Mouse (Mus musculus): Measurements from ENCODE around the gene Uqcr10. TPM values are rescaled to one million over a fixed set of nuclear protein-coding genes. Genes with fewer than 3 reads are reported as not detected.

Gene Uqcr10
- 1,482 and 1,490 TPM in 2 replicates for polyA plus RNA-seq (2014; fragmentation: Nextera tagmentation; extraction: Ambion mirVana)

GRCm38 (mm10) chr11:4704072-4704964 is at the start of gene Uqcr10, which contains the start of gene Zmat5:
Gene Uqcr10 (minus strand): TSS chr11:4704342.
Gene Zmat5 (plus strand): TSS chr11:4704678.
- under 1% methylated on average over 47 of the region's 47 CpGs for WGBS (ENCODE audit: insufficient replicate concordance)
- H3K27ac ChIP-seq (ENCODE audit: low read depth, low read length), result peak within 1 kb of the TSS; percentile 86
- H3K4me3 ChIP-seq (ENCODE audit: low read depth, low read length), result peak within 1 kb of the TSS; percentile 89
- H3K27me3 ChIP-seq (ENCODE audit: control insufficient read depth, insufficient read depth, low read length), result no peaks in the 10 kb centered on the region
- H3K9me3 ChIP-seq (replicated peaks; ENCODE audit: control insufficient read depth, low read length), result no peaks in the 10 kb centered on the region
- peak within 1 kb of the TSS; percentile 95 for H3K9ac ChIP-seq (ENCODE audit: low read depth, low read length)
- H3K4me1 ChIP-seq (ENCODE audit: control insufficient read depth, insufficient read depth, low read length), result peaks cover 11% of the 10 kb centered on the region; the same call in 1 of the 2 replicates
- peak; percentile 94 for ATAC-seq (replicated peaks; ENCODE audit: insufficient number of reproducible peaks, low FRiP score, low TSS enrichment)
- peak within 1 kb of the TSS; percentile 95 for H3K4me2 ChIP-seq
- H3K36me3 ChIP-seq (ENCODE audit: control insufficient read depth, insufficient read depth, low read length), result peaks cover 8% of the 10 kb centered on the region

GRCm38 (mm10) chr11:4752836-4753235 is 48.7 kb upstream of the Uqcr10 start:
- no peak overlapping the region for H3K4me2 ChIP-seq
- peaks cover 40% of the 10 kb centered on the region for H3K27me3 ChIP-seq (ENCODE audit: control insufficient read depth, insufficient read depth, low read length)
- no peak overlapping the region for H3K4me3 ChIP-seq (ENCODE audit: low read depth, low read length)
- ATAC-seq (replicated peaks; ENCODE audit: insufficient number of reproducible peaks, low FRiP score, low TSS enrichment), result no peak
- WGBS (ENCODE audit: insufficient replicate concordance), result 45% methylated on average over 10 of the region's 10 CpGs
- no peaks in the 10 kb centered on the region for H3K36me3 ChIP-seq (ENCODE audit: control insufficient read depth, insufficient read depth, low read length)
- H3K9ac ChIP-seq (ENCODE audit: low read depth, low read length), result no peak overlapping the region
- H3K9me3 ChIP-seq (replicated peaks; ENCODE audit: control insufficient read depth, low read length), result peaks cover 3% of the 10 kb centered on the region; the same call in 1 of the 2 replicates
- H3K27ac ChIP-seq (ENCODE audit: low read depth, low read length), result no peak overlapping the region
- no peaks in the 10 kb centered on the region for H3K4me1 ChIP-seq (ENCODE audit: control insufficient read depth, insufficient read depth, low read length)

- Histone ChIP-seq H3K4me2 (no peak overlapping the region), H3K9me3 (replicated peaks; ENCODE audit: control insufficient read depth, low read length) (peaks cover 3% of the 10 kb centered on the region; the same call in 1 of the 2 replicates), H3K4me1 (ENCODE audit: control insufficient read depth, insufficient read depth, low read length) (peaks cover 11% of the 10 kb centered on the region), H3K27me3 (ENCODE audit: control insufficient read depth, insufficient read depth, low read length) (peaks cover 65% of the 10 kb centered on the region), H3K36me3 (ENCODE audit: control insufficient read depth, insufficient read depth, low read length) (no peaks in the 10 kb centered on the region), H3K4me3 (ENCODE audit: low read depth, low read length) (no peak overlapping the region), H3K9ac (ENCODE audit: low read depth, low read length) (no peak overlapping the region), H3K27ac (ENCODE audit: low read depth, low read length) (no peak overlapping the region)
- ATAC-seq (replicated peaks; ENCODE audit: insufficient number of reproducible peaks, low FRiP score, low TSS enrichment), result no peak
- 3% methylated on average over 9 of the region's 9 CpGs for WGBS (ENCODE audit: insufficient replicate concordance)
Measured at GRCm38 (mm10) chr11:4750263-4750662, 46.1 kb upstream of the Uqcr10 start.

- no peak for ATAC-seq (replicated peaks; ENCODE audit: insufficient number of reproducible peaks, low FRiP score, low TSS enrichment)
- peak overlapping the region; percentile 57 for H3K4me3 ChIP-seq (ENCODE audit: low read depth, low read length)
- no peak overlapping the region for H3K27ac ChIP-seq (ENCODE audit: low read depth, low read length)
- H3K9ac ChIP-seq (ENCODE audit: low read depth, low read length), result no peak overlapping the region
- H3K36me3 ChIP-seq (ENCODE audit: control insufficient read depth, insufficient read depth, low read length), result no peaks in the 10 kb centered on the region
- peaks cover 91% of the 10 kb centered on the region for H3K27me3 ChIP-seq (ENCODE audit: control insufficient read depth, insufficient read depth, low read length)
- 2% methylated on average over 11 of the region's 12 CpGs for WGBS (ENCODE audit: insufficient replicate concordance)
- H3K4me2 ChIP-seq, result peak overlapping the region; percentile 94
- H3K9me3 ChIP-seq (replicated peaks; ENCODE audit: control insufficient read depth, low read length), result no peaks in the 10 kb centered on the region
- H3K4me1 ChIP-seq (ENCODE audit: control insufficient read depth, insufficient read depth, low read length), result peaks cover 11% of the 10 kb centered on the region
Measured at GRCm38 (mm10) chr11:4747285-4747684, 43.1 kb upstream of the Uqcr10 start.

- H3K27ac ChIP-seq (ENCODE audit: low read depth, low read length), result no peak within 1 kb of the TSS
- H3K4me3 ChIP-seq (ENCODE audit: low read depth, low read length), result peak within 1 kb of the TSS; percentile 57
- H3K4me2 ChIP-seq, result peak within 1 kb of the TSS; percentile 94
- peak within 1 kb of the TSS; percentile 2; the same call in 1 of the 2 replicates for H3K9ac ChIP-seq (ENCODE audit: low read depth, low read length)
- ATAC-seq (replicated peaks; ENCODE audit: insufficient number of reproducible peaks, low FRiP score, low TSS enrichment), result no peak
- H3K4me1 ChIP-seq (ENCODE audit: control insufficient read depth, insufficient read depth, low read length), result peaks cover 11% of the 10 kb centered on the region
- 0% methylated on average over 28 of the region's 73 CpGs for WGBS (ENCODE audit: insufficient replicate concordance)
- H3K9me3 ChIP-seq (replicated peaks; ENCODE audit: control insufficient read depth, low read length), result no peaks in the 10 kb centered on the region
- H3K27me3 ChIP-seq (ENCODE audit: control insufficient read depth, insufficient read depth, low read length), result peaks cover 91% of the 10 kb centered on the region
- no peaks in the 10 kb centered on the region for H3K36me3 ChIP-seq (ENCODE audit: control insufficient read depth, insufficient read depth, low read length)
Measured at GRCm38 (mm10) chr11:4746733-4747132, 42.6 kb upstream of the Uqcr10 start, which contains the start of gene Cabp7. Gene Cabp7 (minus strand): TSS chr11:4746778.

- Histone ChIP-seq H3K4me3 (ENCODE audit: low read depth, low read length) (peak overlapping the region; percentile 57), H3K4me1 (ENCODE audit: control insufficient read depth, insufficient read depth, low read length) (peaks cover 11% of the 10 kb centered on the region), H3K9ac (ENCODE audit: low read depth, low read length) (no peak overlapping the region), H3K4me2 (peak overlapping the region; percentile 94), H3K27ac (ENCODE audit: low read depth, low read length) (no peak overlapping the region), H3K36me3 (ENCODE audit: control insufficient read depth, insufficient read depth, low read length) (no peaks in the 10 kb centered on the region), H3K9me3 (replicated peaks; ENCODE audit: control insufficient read depth, low read length) (no peaks in the 10 kb centered on the region), H3K27me3 (ENCODE audit: control insufficient read depth, insufficient read depth, low read length) (peaks cover 91% of the 10 kb centered on the region)
- under 1% methylated on average over 38 of the region's 39 CpGs for WGBS (ENCODE audit: insufficient replicate concordance)
- no peak for ATAC-seq (replicated peaks; ENCODE audit: insufficient number of reproducible peaks, low FRiP score, low TSS enrichment)
Measured at GRCm38 (mm10) chr11:4745969-4746368, 41.8 kb upstream of the Uqcr10 start.

- WGBS (ENCODE audit: insufficient replicate concordance), result 65% methylated on average over 6 of the region's 6 CpGs
- Histone ChIP-seq H3K4me1 (ENCODE audit: control insufficient read depth, insufficient read depth, low read length) (peaks cover 11% of the 10 kb centered on the region), H3K9ac (ENCODE audit: low read depth, low read length) (no peak overlapping the region), H3K36me3 (ENCODE audit: control insufficient read depth, insufficient read depth, low read length) (no peaks in the 10 kb centered on the region), H3K9me3 (replicated peaks; ENCODE audit: control insufficient read depth, low read length) (no peaks in the 10 kb centered on the region), H3K4me3 (ENCODE audit: low read depth, low read length) (no peak overlapping the region), H3K27ac (ENCODE audit: low read depth, low read length) (no peak overlapping the region), H3K27me3 (ENCODE audit: control insufficient read depth, insufficient read depth, low read length) (peaks cover 84% of the 10 kb centered on the region), H3K4me2 (no peak overlapping the region)
- no peak for ATAC-seq (replicated peaks; ENCODE audit: insufficient number of reproducible peaks, low FRiP score, low TSS enrichment)
Measured at GRCm38 (mm10) chr11:4744691-4745090, 40.5 kb upstream of the Uqcr10 start.

- no peak for ATAC-seq (replicated peaks; ENCODE audit: insufficient number of reproducible peaks, low FRiP score, low TSS enrichment)
- Histone ChIP-seq H3K27ac (ENCODE audit: low read depth, low read length) (no peak overlapping the region), H3K27me3 (ENCODE audit: control insufficient read depth, insufficient read depth, low read length) (peaks cover 45% of the 10 kb centered on the region), H3K4me1 (ENCODE audit: control insufficient read depth, insufficient read depth, low read length) (peaks cover 2% of the 10 kb centered on the region), H3K9me3 (replicated peaks; ENCODE audit: control insufficient read depth, low read length) (no peaks in the 10 kb centered on the region), H3K9ac (ENCODE audit: low read depth, low read length) (no peak overlapping the region), H3K36me3 (ENCODE audit: control insufficient read depth, insufficient read depth, low read length) (no peaks in the 10 kb centered on the region), H3K4me3 (ENCODE audit: low read depth, low read length) (no peak overlapping the region), H3K4me2 (no peak overlapping the region)
- 48% methylated on average over 5 of the region's 5 CpGs for WGBS (ENCODE audit: insufficient replicate concordance)
Measured at GRCm38 (mm10) chr11:4740785-4741184, 36.6 kb upstream of the Uqcr10 start.

Measured in heart, embryonic 11.5 days (tissue).